Mouse (Mus musculus): Measurements from ENCODE around the gene Prdm10. TPM values are rescaled to one million over a fixed set of nuclear protein-coding genes. Genes with fewer than 3 reads are reported as not detected.

Gene Prdm10
- polyA plus RNA-seq, 1 experiment, result 9.3 TPM

GRCm38 (mm10) chr9:31253311-31253734, 27.0 kb upstream of the Prdm10 start:
- H3K27ac ChIP-seq (ENCODE audit: insufficient read depth, low read depth, low read length), result no peak overlapping the region
- peaks cover 19% of the 10 kb centered on the region; the same call in 1 of the 2 replicates for H3K4me1 ChIP-seq (ENCODE audit: control insufficient read depth, insufficient read depth, insufficient read length, low read length)
- no peaks in the 10 kb centered on the region for H3K27me3 ChIP-seq (ENCODE audit: control insufficient read depth, insufficient read depth, low read length)
- peak overlapping the region; percentile 6; the same call in 1 of the 2 replicates for H3K4me3 ChIP-seq (ENCODE audit: low read depth, low read length)
- TF ChIP-seq POLR2A (IDR thresholded peaks at IDR 0.05; ENCODE audit: low read depth, low read length) (no peak), CTCF (IDR thresholded peaks at IDR 0.05; ENCODE audit: extremely low read depth, insufficient read length, insufficient replicate concordance, low read depth, low read length) (no peak)
- 29% methylated on average over 10 of the region's 10 CpGs for WGBS
- H3K36me3 ChIP-seq (ENCODE audit: control insufficient read depth, insufficient read depth, low read length), result no peaks in the 10 kb centered on the region

GRCm38 (mm10) chr9:31253866-31254696, 26.3 kb upstream of the Prdm10 start:
- no peaks in the 10 kb centered on the region for H3K27me3 ChIP-seq (ENCODE audit: control insufficient read depth, insufficient read depth, low read length)
- no peaks in the 10 kb centered on the region for H3K36me3 ChIP-seq (ENCODE audit: control insufficient read depth, insufficient read depth, low read length)
- 40% methylated on average over 11 of the region's 11 CpGs for WGBS
- H3K27ac ChIP-seq (ENCODE audit: insufficient read depth, low read depth, low read length), result peak overlapping the region; percentile 73
- H3K4me1 ChIP-seq (ENCODE audit: control insufficient read depth, insufficient read depth, insufficient read length, low read length), result peaks cover 19% of the 10 kb centered on the region; the same call in 1 of the 2 replicates
- H3K4me3 ChIP-seq (ENCODE audit: low read depth, low read length), result no peak overlapping the region
- TF ChIP-seq CTCF (IDR thresholded peaks at IDR 0.05; ENCODE audit: extremely low read depth, insufficient read length, insufficient replicate concordance, low read depth, low read length) (no peak), POLR2A (IDR thresholded peaks at IDR 0.05; ENCODE audit: low read depth, low read length) (no peak)

GRCm38 (mm10) chr9:31254697-31255004, 25.7 kb upstream of the Prdm10 start:
- Histone ChIP-seq H3K4me1 (ENCODE audit: control insufficient read depth, insufficient read depth, insufficient read length, low read length) (peaks cover 19% of the 10 kb centered on the region; the same call in 1 of the 2 replicates), H3K27ac (ENCODE audit: insufficient read depth, low read depth, low read length) (peak overlapping the region; percentile 61), H3K36me3 (ENCODE audit: control insufficient read depth, insufficient read depth, low read length) (no peaks in the 10 kb centered on the region), H3K4me3 (ENCODE audit: low read depth, low read length) (no peak overlapping the region), H3K27me3 (ENCODE audit: control insufficient read depth, insufficient read depth, low read length) (no peaks in the 10 kb centered on the region)
- WGBS, result 28% methylated on average over 7 of the region's 7 CpGs
- TF ChIP-seq CTCF (IDR thresholded peaks at IDR 0.05; ENCODE audit: extremely low read depth, insufficient read length, insufficient replicate concordance, low read depth, low read length) (no peak), POLR2A (IDR thresholded peaks at IDR 0.05; ENCODE audit: low read depth, low read length) (no peak)

GRCm38 (mm10) chr9:31255953-31256352, 24.4 kb upstream of the Prdm10 start:
- no peak overlapping the region for H3K27ac ChIP-seq (ENCODE audit: insufficient read depth, low read depth, low read length)
- no peaks in the 10 kb centered on the region for H3K27me3 ChIP-seq (ENCODE audit: control insufficient read depth, insufficient read depth, low read length)
- H3K4me3 ChIP-seq (ENCODE audit: low read depth, low read length), result no peak overlapping the region
- TF ChIP-seq POLR2A (IDR thresholded peaks at IDR 0.05; ENCODE audit: low read depth, low read length), result no peak
- H3K36me3 ChIP-seq (ENCODE audit: control insufficient read depth, insufficient read depth, low read length), result no peaks in the 10 kb centered on the region
- WGBS, result 91% methylated on average over 7 of the region's 7 CpGs
- peaks cover 19% of the 10 kb centered on the region; the same call in 1 of the 2 replicates for H3K4me1 ChIP-seq (ENCODE audit: control insufficient read depth, insufficient read depth, insufficient read length, low read length)

- peaks cover 15% of the 10 kb centered on the region; the same call in 1 of the 2 replicates for H3K4me1 ChIP-seq (ENCODE audit: control insufficient read depth, insufficient read depth, insufficient read length, low read length)
- 33% methylated on average over 3 of the region's 3 CpGs for WGBS
- no peak overlapping the region for H3K27ac ChIP-seq (ENCODE audit: insufficient read depth, low read depth, low read length)
- no peaks in the 10 kb centered on the region for H3K36me3 ChIP-seq (ENCODE audit: control insufficient read depth, insufficient read depth, low read length)
- TF ChIP-seq CTCF (IDR thresholded peaks at IDR 0.05; ENCODE audit: extremely low read depth, insufficient read length, insufficient replicate concordance, low read depth, low read length) (no peak), POLR2A (IDR thresholded peaks at IDR 0.05; ENCODE audit: low read depth, low read length) (no peak)
- no peak overlapping the region for H3K4me3 ChIP-seq (ENCODE audit: low read depth, low read length)
- H3K27me3 ChIP-seq (ENCODE audit: control insufficient read depth, insufficient read depth, low read length), result no peaks in the 10 kb centered on the region
Measured at GRCm38 (mm10) chr9:31258237-31258636, 22.1 kb upstream of the Prdm10 start.

- H3K4me1 ChIP-seq (ENCODE audit: control insufficient read depth, insufficient read depth, insufficient read length, low read length), result no peaks in the 10 kb centered on the region
- H3K36me3 ChIP-seq (ENCODE audit: control insufficient read depth, insufficient read depth, low read length), result no peaks in the 10 kb centered on the region
- WGBS, result 81% methylated on average over 4 of the region's 4 CpGs
- no peak for TF ChIP-seq CTCF (IDR thresholded peaks at IDR 0.05; ENCODE audit: extremely low read depth, insufficient read length, insufficient replicate concordance, low read depth, low read length)
- no peak for TF ChIP-seq POLR2A (IDR thresholded peaks at IDR 0.05; ENCODE audit: low read depth, low read length)
- H3K27ac ChIP-seq (ENCODE audit: insufficient read depth, low read depth, low read length), result no peak overlapping the region
- H3K4me3 ChIP-seq (ENCODE audit: low read depth, low read length), result no peak overlapping the region
- no peaks in the 10 kb centered on the region for H3K27me3 ChIP-seq (ENCODE audit: control insufficient read depth, insufficient read depth, low read length)
Measured at GRCm38 (mm10) chr9:31260219-31260618, 20.1 kb upstream of the Prdm10 start.

GRCm38 (mm10) chr9:31262226-31263105, 17.9 kb upstream of the Prdm10 start:
- H3K36me3 ChIP-seq (ENCODE audit: control insufficient read depth, insufficient read depth, low read length), result no peaks in the 10 kb centered on the region
- no peaks in the 10 kb centered on the region for H3K27me3 ChIP-seq (ENCODE audit: control insufficient read depth, insufficient read depth, low read length)
- H3K27ac ChIP-seq (ENCODE audit: insufficient read depth, low read depth, low read length), result no peak overlapping the region
- TF ChIP-seq CTCF (IDR thresholded peaks at IDR 0.05; ENCODE audit: extremely low read depth, insufficient read length, insufficient replicate concordance, low read depth, low read length), result no peak
- TF ChIP-seq POLR2A (IDR thresholded peaks at IDR 0.05; ENCODE audit: low read depth, low read length), result no peak
- WGBS, result 78% methylated on average over 4 of the region's 4 CpGs
- no peak overlapping the region for H3K4me3 ChIP-seq (ENCODE audit: low read depth, low read length)
- H3K4me1 ChIP-seq (ENCODE audit: control insufficient read depth, insufficient read depth, insufficient read length, low read length), result no peaks in the 10 kb centered on the region

Data from small intestine, adult 2 months (tissue).